Mouse (Mus musculus) thymus, postnatal 36 days (tissue): ENCODE measurements around the gene Pttg1ip.

Source experiments
- DNase-seq, 2 experiments: peaks; one replicate each; pipeline ENCODE4 v3.0.0; 2022; ENCODE audit warnings: mixed read lengths in 2 of 2

The Pttg1ip gene

GRCm38 (mm10) chr10:77608589-77608988 is 27.1 kb downstream of the Pttg1ip start:
- DNase-seq, result no peak

DNA sequence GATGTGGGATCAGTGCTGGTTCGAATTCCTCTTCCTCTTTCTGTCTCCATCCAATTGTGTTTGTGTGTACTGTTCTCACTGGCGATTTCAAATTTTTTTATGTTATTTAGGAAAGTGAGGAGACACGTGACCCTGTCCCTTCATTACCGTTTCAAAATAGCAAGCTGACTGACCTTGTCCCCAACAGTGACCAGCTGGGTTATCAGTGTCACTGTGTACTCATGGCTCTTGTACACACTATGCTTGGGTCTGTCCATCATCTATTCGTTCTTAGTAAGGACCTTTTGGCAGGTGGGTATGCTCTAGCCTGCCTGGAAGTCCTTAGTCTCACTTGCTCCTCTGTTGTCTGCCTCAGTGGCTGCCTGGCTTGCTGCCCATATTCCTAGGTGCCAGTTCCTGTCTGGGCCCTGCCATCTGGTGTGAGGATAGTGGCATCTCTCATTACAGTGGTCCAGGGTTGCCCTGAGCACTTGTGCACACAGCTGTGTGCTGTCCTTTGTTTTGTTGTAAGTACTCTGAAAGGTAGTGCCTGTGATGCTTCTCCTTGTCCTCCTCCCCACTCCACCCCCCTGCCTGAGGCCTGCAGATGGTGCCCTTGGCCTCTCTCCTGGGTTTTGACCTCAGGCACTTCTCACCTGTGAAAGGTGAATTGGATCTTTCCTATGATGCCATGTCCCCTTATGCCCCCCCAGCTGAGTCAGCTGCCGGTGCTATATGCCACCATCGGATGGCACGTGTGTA is 28.9 kb downstream of the Pttg1ip start:
- DNase-seq, result no peak

DNA sequence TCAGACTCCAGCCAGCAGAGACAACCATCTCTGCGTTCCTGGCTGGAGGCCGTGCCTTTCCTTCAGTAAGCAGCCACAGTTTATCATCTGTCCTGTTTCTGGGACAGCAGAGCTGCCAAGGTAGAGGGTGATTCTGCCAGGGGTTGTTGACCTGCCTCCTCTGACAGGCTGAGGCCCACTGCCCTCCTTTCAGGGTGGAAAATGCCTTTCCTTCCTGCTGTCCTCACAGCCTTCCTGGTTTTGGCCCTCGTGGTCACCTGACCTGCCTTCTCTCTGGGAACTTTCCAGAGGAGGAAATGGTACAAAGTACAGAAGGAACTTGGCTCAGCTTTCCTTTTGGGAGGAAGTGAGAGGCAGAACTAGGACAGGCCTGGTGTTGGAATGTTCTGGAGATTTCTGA is 31.9 kb downstream of the Pttg1ip start:
- no peak for DNase-seq

GRCm38 (mm10) chr10:77615647-77616046 is 34.1 kb downstream of the Pttg1ip start:
- DNase-seq, result no peak

DNA sequence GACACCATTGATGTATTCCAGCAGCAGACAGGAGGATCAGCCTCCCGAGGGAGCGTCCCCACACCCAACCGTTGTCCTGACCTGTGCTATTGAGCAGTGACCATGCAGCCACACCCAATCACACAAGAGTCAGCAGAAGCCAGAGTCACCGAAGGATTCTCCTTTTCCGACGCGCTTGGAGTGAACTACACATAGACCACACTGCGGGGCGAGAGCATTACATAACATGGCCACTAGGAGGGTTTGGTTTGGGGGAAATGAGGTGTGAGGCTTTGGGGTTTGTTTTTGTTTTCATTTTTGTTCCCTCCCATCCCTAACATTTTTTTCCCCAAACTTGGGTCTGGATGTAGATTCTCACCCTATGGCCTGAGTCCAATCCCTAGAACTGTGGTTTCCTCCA is 34.6 kb downstream of the Pttg1ip start:
- no peak for DNase-seq

- no peak for DNase-seq
Measured at GRCm38 (mm10) chr10:77616926-77617325, 35.4 kb downstream of the Pttg1ip start.

DNA sequence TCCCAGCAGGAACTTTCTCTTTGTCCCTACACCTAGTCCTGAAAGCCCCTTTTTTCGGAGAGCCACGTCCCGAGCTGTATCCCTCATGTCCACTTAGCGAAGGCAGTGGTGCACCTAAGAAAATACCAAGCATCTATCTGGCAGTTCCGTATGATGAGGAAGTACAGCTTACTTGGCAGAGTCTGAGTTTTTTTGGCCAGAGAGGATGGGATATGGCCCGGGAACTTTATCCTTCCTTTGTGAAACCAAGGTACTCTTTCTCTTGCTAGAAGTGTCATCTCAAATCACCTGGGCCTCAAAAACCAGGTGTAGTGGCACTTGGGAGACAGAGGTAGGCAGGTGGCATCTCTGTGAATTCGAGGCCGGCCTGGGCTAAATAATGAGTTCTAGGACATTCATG is 40.0 kb downstream of the Pttg1ip start:
- DNase-seq, result no peak

DNA sequence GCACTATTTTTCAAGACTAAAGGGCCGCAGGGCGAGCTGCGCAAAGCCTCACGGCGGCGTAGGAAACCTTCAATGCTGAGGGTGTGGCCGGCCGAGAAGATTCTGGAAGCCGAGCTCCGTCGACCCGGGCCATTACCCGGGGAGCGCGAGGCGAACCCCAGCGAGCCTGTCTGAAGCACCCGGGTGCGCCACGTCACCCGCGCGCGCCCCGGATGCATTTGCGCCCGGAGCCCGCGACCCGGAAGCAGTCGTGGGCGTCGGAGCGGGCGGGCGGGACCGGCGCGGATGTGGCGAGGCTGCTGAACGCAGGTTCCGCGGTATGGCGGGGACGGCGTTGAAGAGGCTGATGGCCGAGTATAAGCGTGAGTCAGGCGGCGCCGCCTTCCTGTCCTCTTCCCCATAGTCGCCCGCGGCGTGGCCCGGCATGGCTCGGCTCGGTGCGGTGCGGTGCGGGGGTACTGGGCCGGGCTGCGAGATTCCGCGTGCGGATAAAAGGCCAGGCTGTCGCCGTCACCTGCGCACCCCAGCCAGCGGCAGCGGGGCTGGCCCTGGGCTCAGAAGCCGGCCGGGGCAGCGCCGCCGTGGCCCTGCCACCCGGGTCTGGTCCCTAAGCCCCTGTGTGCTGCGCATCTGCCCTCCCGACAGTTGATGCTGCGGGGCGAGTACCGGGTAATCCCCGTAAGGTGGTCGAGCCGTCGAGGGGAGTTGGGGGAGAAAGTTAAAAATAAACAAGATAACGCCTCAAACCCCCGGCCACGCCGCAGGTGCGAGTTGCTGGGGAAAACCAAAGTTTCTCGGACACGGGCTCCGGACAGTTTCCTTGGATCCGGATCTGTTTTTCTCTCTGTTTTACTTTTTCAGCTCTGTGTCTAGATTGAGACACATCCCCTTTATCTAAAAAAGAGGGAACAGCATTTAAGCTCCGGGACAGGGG is 40.8 kb downstream of the Pttg1ip start, which contains the start of gene Ube2g2:
Gene Ube2g2 (plus strand): TSS at position 221 of the 934 bp plus-strand sequence.
- peak; percentile 94 to 95 for DNase-seq

DNA sequence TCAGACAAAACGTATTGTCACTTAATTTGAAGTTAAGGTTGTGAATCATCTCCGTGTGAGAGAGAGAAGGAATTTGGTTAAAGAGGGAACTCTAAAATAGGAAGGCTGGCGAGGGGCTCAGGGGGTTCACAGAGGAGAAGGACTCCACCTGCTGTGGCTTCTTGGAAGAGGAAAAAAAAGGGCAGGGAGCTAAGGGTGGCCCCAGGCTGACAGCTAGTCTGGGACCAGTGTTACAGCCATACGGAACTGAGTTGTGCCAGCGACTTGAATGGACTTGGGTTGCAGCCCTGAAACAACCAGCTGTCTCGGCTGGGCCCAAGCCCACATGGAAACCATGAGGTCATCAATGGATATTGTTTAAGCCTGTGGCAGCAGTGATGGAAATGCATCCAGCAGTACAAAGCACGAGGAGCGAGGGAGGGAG is 41.6 kb downstream of the Pttg1ip start:
- DNase-seq, result no peak

GRCm38 (mm10) chr10:77623639-77624400 is 42.3 kb downstream of the Pttg1ip start:
- no peak for DNase-seq

GRCm38 (mm10) chr10:77624570-77624995 is 43.1 kb downstream of the Pttg1ip start:
- DNase-seq, result no peak

- no peak for DNase-seq
Measured at GRCm38 (mm10) chr10:77626036-77626435, 44.5 kb downstream of the Pttg1ip start.

GRCm38 (mm10) chr10:77626591-77626990 is 45.1 kb downstream of the Pttg1ip start:
- no peak for DNase-seq

GRCm38 (mm10) chr10:77627497-77627896 is 46.0 kb downstream of the Pttg1ip start:
- peak; percentile 75 to 81 for DNase-seq

- DNase-seq, result no peak
Measured at GRCm38 (mm10) chr10:77629163-77629562, 47.6 kb downstream of the Pttg1ip start.

DNA sequence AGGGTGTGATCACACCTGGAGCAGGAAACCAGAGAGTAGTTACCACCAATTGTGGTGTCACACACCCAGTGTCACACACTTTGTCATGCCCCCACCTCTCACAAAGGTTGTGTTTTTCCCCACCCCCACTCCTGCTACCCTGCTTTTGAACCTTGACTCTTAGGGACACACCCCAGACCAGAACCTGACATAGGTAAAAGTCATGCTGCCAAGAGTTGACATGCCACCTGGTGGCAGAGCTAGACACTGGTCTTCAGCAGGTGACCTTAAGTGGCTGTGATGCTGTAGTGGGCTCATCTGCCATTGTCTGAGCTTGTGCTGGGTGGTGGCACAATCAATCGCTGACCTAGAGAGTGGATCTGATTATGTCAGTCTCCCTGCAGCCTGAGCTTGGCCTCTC is 48.5 kb downstream of the Pttg1ip start:
- DNase-seq, result no peak

GRCm38 (mm10) chr10:77634016-77634415 is 52.5 kb downstream of the Pttg1ip start:
- no peak for DNase-seq

DNA sequence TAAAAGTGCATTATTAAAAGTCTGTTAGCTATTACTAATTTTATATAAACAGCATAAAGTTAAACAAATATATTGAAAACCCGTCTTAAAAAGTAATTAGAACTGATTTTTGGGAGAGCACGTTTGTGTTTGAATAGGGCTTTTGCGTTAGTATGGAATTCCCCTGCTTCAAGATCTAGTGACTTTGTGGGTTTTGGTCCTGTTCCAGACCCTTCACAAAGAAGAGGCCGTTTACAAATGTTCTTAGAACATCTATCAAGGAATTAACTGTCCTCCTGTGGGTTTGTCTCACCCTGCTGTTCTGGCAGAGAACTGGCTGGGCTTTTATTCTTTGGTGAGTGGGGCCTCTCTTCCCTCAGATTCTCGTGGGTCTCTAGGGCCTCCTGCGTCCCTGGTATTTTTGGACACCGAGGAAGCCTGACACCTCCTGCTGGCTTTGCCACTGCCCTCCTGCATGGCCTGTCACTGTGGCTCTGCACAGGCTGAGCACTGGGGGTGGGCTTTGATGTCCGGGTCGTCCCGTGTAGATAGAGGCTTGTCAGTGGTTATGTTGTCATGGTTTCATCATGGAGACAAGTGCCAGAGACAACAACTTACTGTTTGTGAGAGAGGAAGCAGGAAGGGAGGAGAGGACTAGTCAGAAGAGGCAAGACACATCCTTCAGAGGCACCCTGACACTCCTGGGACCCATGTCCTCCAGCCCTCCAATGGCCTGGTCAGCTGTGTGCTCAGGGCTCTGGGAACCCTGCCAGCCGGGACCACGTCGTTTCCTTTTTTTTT is 53.1 kb downstream of the Pttg1ip start:
- DNase-seq, result no peak

GRCm38 (mm10) chr10:77636234-77636922 is 54.9 kb downstream of the Pttg1ip start:
- no peak for DNase-seq

- DNase-seq, result no peak
Measured at GRCm38 (mm10) chr10:77638956-77639355, 57.4 kb downstream of the Pttg1ip start.

DNA sequence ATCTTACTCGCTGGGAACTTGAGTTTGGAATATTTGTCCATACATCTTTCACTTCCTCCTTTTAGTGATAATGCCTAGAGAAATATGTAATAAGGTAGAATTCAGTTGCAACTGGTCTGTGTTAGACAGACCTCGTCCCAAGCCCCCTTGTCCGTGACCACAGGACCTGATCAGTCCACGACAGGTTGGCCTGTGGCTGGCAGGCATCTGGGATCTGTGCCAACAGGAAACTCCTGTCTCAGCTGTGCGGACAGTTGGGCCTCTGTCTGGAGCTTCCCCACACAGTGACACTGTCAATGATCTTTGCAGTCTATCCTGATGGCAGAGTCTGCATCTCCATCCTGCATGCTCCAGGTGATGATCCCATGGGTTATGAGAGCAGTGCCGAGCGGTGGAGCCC is 61.6 kb downstream of the Pttg1ip start:
- no peak for DNase-seq

DNA sequence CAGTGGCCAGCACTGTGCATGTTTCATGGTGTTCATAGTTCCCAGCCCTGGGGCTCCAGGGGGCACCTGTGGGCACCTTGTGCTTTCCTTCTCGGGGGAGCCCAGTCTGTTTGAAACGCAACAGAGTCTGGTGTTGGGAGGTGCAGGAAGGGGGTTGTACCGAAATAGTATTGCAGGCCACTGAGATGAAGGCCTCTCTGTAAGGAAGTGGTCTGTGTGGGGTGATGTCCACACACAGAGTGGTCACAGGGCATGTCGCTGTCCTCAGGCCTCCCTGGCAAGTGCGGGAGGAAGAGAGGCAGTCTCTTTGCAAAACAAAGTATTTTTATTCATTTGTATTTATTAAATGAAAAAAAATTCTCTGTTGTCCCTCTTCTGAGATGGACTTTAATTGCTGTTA is 64.1 kb downstream of the Pttg1ip start:
- no peak for DNase-seq
